Mouse (Mus musculus): ENCODE measurements around the gene Elp1. TPM values are rescaled to one million over a fixed set of nuclear protein-coding genes. Genes with fewer than 3 reads are reported as not detected.

Elp1 gene
- polyA plus RNA-seq, 1 experiment from 2014 or later = 78.4 TPM

DNA sequence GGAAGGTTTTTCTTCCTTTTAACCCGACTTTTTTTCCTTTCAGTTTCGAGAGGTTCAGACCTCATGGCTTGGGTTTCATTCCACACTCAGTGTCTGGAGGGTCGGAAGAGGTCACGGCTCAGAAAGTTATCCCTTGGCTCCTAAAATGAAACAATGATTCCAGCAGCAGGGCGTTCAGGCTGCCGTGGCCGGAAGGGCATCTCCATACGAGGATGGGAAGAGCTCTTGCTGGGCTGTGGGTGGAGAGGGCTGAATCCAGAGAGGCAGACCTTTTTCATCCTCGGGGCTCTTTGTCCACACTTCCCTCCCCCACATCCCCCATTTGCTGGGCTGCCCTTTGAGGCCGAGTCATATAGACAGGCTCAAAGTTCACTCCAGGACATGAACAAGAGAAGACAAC lies 99.9 kb downstream of the Elp1 start:
- Histone ChIP-seq H3K36me3 (no peaks in the 10 kb centered on the region), H3K27ac (no peak overlapping the region), H3K27me3 (no peaks in the 10 kb centered on the region), H3K4me2 (no peak overlapping the region), H3K4me3 (replicated peaks) (no peak overlapping the region), H3K9ac (replicated peaks) (no peak overlapping the region), H3K9me3 (no peaks in the 10 kb centered on the region), H3K4me1 (replicated peaks) (no peaks in the 10 kb centered on the region)
- WGBS = 28% methylated on average over 10 of the region's 10 CpGs
- ATAC-seq (ENCODE audit: insufficient number of reproducible peaks, insufficient read depth, low FRiP score, low TSS enrichment, low read depth) = no peak

Other genes starting within 250 kb of the Elp1 start
- not detected in 2 replicates for gene Gm26657, start 62.3 kb downstream of the Elp1 start, polyA plus RNA-seq (2016; fragmentation: Nextera tagmentation; extraction: Ambion mirVana)
- gene Actl7b, start 60.9 kb downstream of the Elp1 start, polyA plus RNA-seq (2016; fragmentation: Nextera tagmentation; extraction: Ambion mirVana) = 0.19 TPM in 1 of 2 replicates, not detected in the other
- not detected in 2 replicates for gene Actl7a, start 58.9 kb downstream of the Elp1 start, polyA plus RNA-seq (2016; fragmentation: Nextera tagmentation; extraction: Ambion mirVana)
- 21.0 and 24.7 TPM in 2 replicates for gene Fam206a, start within 50 bp of the Elp1 start, polyA plus RNA-seq (2016; fragmentation: Nextera tagmentation; extraction: Ambion mirVana)
- 40.2 and 40.4 TPM in 2 replicates for gene Ctnnal1, start 62.9 kb upstream of the Elp1 start, polyA plus RNA-seq (2016; fragmentation: Nextera tagmentation; extraction: Ambion mirVana)
- 14.0 and 14.6 TPM in 2 replicates for gene Tmem245, start 145.1 kb upstream of the Elp1 start, polyA plus RNA-seq (2016; fragmentation: Nextera tagmentation; extraction: Ambion mirVana)
- gene Frrs1l, start 188.1 kb upstream of the Elp1 start, polyA plus RNA-seq (2016; fragmentation: Nextera tagmentation; extraction: Ambion mirVana) = 2.2 TPM in 2 replicates